Mouse (Mus musculus) embryonic stem cell, embryonic (primary cell): ENCODE results near the gene Pxn.

ENCODE experiments used
- CTCF ChIA-PET, 4 experiments: fragments of 300-600 bp in 2 of 4; fragments of 350-600 bp in 2 of 4; sonication (Branson Sonifier 250); formaldehyde crosslinking; loops; one replicate each; lab custom pipeline; 2022; ENCODE audit warnings: inconsistent platforms in 2 of 4; lab: Charles Lee
- POLR2A ChIA-PET, 4 experiments: fragments of 300-600 bp in 2 of 4; fragments of 350-600 bp in 2 of 4; sonication (Branson Sonifier 250); formaldehyde crosslinking; loops; one replicate each; lab custom pipeline; 2022; ENCODE audit warnings: antibody characterized with exemption in 4 of 4, inconsistent platforms in 1 of 4; lab: Charles Lee

Pxn gene

GRCm38 (mm10) chr5:115525416-115525815 lies 18.9 kb downstream of the Pxn start:
- ChIA-PET POLR2A (interaction anchor here in 3 of 4 experiments (0.5 to 9.0 kb wide), 18 partner anchors 9 to 56 kb away, joined by 3 to 52 read pairs (median 7); partner anchors contain the start of gene Pxn (in 1 of the 3)), CTCF (interaction anchor here in 2 of 4 experiments (1.3 to 2.4 kb wide), 3 partner anchors 9 to 13 kb away, joined by 3 to 11 read pairs (median 9); no protein-coding TSS in a partner anchor)

GRCm38 (mm10) chr5:115525943-115526342 lies 19.5 kb downstream of the Pxn start:
- CTCF ChIA-PET = interaction anchor here in 3 of 4 experiments (1.0 to 2.4 kb wide), 3 partner anchors 12 to 13 kb away, joined by 4 to 9 read pairs (median 4); no protein-coding TSS in a partner anchor
- POLR2A ChIA-PET = interaction anchor here in 3 of 4 experiments (0.9 to 9.0 kb wide), 12 partner anchors 9 to 34 kb away, joined by 3 to 52 read pairs (median 10); no protein-coding TSS in a partner anchor

GRCm38 (mm10) chr5:115526456-115527202 lies 20.2 kb downstream of the Pxn start:
- CTCF ChIA-PET = interaction anchor here in 3 of 4 experiments (1.0 to 2.4 kb wide), 3 partner anchors 12 kb away, joined by 4 to 7 read pairs (median 4); no protein-coding TSS in a partner anchor
- POLR2A ChIA-PET = interaction anchor here in 3 of 4 experiments (0.5 to 9.0 kb wide), 12 partner anchors 8 to 36 kb away, joined by 3 to 52 read pairs (median 5); no protein-coding TSS in a partner anchor

- POLR2A ChIA-PET = interaction anchor here in 3 of 4 experiments (0.6 to 6.0 kb wide), 21 partner anchors 10 to 81 kb away, joined by 3 to 28 read pairs (median 5); no protein-coding TSS in a partner anchor
- CTCF ChIA-PET = interaction anchor here in 3 of 4 experiments (0.6 to 2.4 kb wide), 5 partner anchors 10 to 346 kb away, joined by 3 to 7 read pairs (median 4); no protein-coding TSS in a partner anchor
Measured at GRCm38 (mm10) chr5:115528128-115528527, 21.7 kb downstream of the Pxn start.

- ChIA-PET CTCF (interaction anchor here in 1 of 4 experiments (2.4 kb wide), 1 partner anchor 9 kb away, joined by 7 read pairs; no protein-coding TSS in a partner anchor), POLR2A (interaction anchor here in 3 of 4 experiments (0.6 to 3.3 kb wide), 19 partner anchors 9 to 209 kb away, joined by 3 to 13 read pairs (median 5); partner anchors contain the start of gene Rplp0 (in 1 of the 3))
Measured at GRCm38 (mm10) chr5:115529364-115529741, 22.9 kb downstream of the Pxn start.

- CTCF ChIA-PET = interaction anchor here in 1 of 4 experiments (1.0 to 1.2 kb wide), 2 partner anchors 8 to 29 kb away, joined by 3 to 4 read pairs; partner anchors contain the start of gene Rplp0
- POLR2A ChIA-PET = interaction anchor here in 3 of 4 experiments (0.6 to 3.3 kb wide), 22 partner anchors 8 to 256 kb away, joined by 3 to 13 read pairs (median 5); partner anchors contain the start of gene Rplp0 (in 1 of the 3)
Measured at GRCm38 (mm10) chr5:115529742-115530446, 23.4 kb downstream of the Pxn start.

GRCm38 (mm10) chr5:115530447-115530809 lies 24.0 kb downstream of the Pxn start:
- ChIA-PET CTCF (interaction anchor here in 2 of 4 experiments (1.0 to 1.4 kb wide), 3 partner anchors 8 to 28 kb away, joined by 3 to 13 read pairs (median 4); partner anchors contain the start of gene Rplp0 (in 1 of the 2)), POLR2A (interaction anchor here in 3 of 4 experiments (0.6 to 3.3 kb wide), 20 partner anchors 10 to 257 kb away, joined by 3 to 13 read pairs (median 6); partner anchors contain the start of gene Rplp0 (in 1 of the 3))

GRCm38 (mm10) chr5:115531671-115532270 lies 25.3 kb downstream of the Pxn start:
- CTCF ChIA-PET = interaction anchor here in 3 of 4 experiments (0.7 to 1.4 kb wide), 6 partner anchors 8 to 27 kb away, joined by 3 to 13 read pairs (median 4); no protein-coding TSS in a partner anchor
- POLR2A ChIA-PET = interaction anchor here (0.6 to 3.3 kb wide), 29 partner anchors 8 to 321 kb away, joined by 3 to 20 read pairs (median 6); partner anchors contain the start of genes Pxn (in 1 of the 4) and Rplp0 (in 1 of the 4)

GRCm38 (mm10) chr5:115534290-115534731 lies 27.8 kb downstream of the Pxn start:
- CTCF ChIA-PET = interaction anchor here in 2 of 4 experiments (0.9 to 1.1 kb wide), 2 partner anchors 9 to 25 kb away, joined by 3 to 4 read pairs; no protein-coding TSS in a partner anchor
- POLR2A ChIA-PET = interaction anchor here in 3 of 4 experiments (0.5 to 4.3 kb wide), 20 partner anchors 8 to 379 kb away, joined by 3 to 29 read pairs (median 8); partner anchors contain the start of genes Rplp0 (in 2 of the 3) and Sirt4 (in 1 of the 3)

GRCm38 (mm10) chr5:115534856-115535255 lies 28.4 kb downstream of the Pxn start:
- ChIA-PET CTCF (interaction anchor here in 2 of 4 experiments (0.7 to 1.6 kb wide), 4 partner anchors 11 to 43 kb away, joined by 3 to 8 read pairs (median 4); partner anchors contain the start of gene Rplp0 (in 1 of the 2)), POLR2A (interaction anchor here in 3 of 4 experiments (0.6 to 4.3 kb wide), 30 partner anchors 8 to 204 kb away, joined by 3 to 29 read pairs (median 5); partner anchors contain the start of genes Rplp0 (in 2 of the 3) and Sirt4 (in 1 of the 3))

- ChIA-PET POLR2A (interaction anchor here in 3 of 4 experiments (0.5 to 4.3 kb wide), 33 partner anchors 8 to 374 kb away, joined by 3 to 29 read pairs (median 5); partner anchors contain the start of genes Rplp0 (in 2 of the 3), Rab35 (in 1 of the 3) and Sirt4 (in 1 of the 3)), CTCF (interaction anchor here in 3 of 4 experiments (0.5 to 1.6 kb wide), 13 partner anchors 10 to 1415 kb away, joined by 3 to 11 read pairs (median 4); partner anchors contain the start of gene Rplp0 (in 1 of the 3))
Measured at GRCm38 (mm10) chr5:115535635-115536034, 29.2 kb downstream of the Pxn start.

- ChIA-PET POLR2A (interaction anchor here (0.5 to 2.5 kb wide), 57 partner anchors 9 to 469 kb away, joined by 3 to 72 read pairs (median 6); partner anchors contain the start of genes Sirt4 (in 2 of the 4), Pxn (in 1 of the 4) and Rplp0 (in 1 of the 4)), CTCF (interaction anchor here (0.5 to 2.2 kb wide), 65 partner anchors 8 to 1064 kb away, joined by 3 to 31 read pairs (median 4); partner anchors contain the start of genes Pxn (in 2 of the 4), Acads (in 1 of the 4), Rplp0 (in 1 of the 4) and Sirt4 (in 1 of the 4))
Measured at GRCm38 (mm10) chr5:115538017-115538692, 31.7 kb downstream of the Pxn start.

GRCm38 (mm10) chr5:115538693-115539043 lies 32.2 kb downstream of the Pxn start:
- CTCF ChIA-PET = interaction anchor here (0.6 to 2.2 kb wide), 63 partner anchors 8 to 1064 kb away, joined by 3 to 31 read pairs (median 4); partner anchors contain the start of genes Pxn (in 2 of the 4), Acads (in 1 of the 4), Rplp0 (in 1 of the 4) and Sirt4 (in 1 of the 4)
- POLR2A ChIA-PET = interaction anchor here (0.6 to 2.5 kb wide), 58 partner anchors 8 to 745 kb away, joined by 3 to 72 read pairs (median 6); partner anchors contain the start of genes Sirt4 (in 2 of the 4), Pxn (in 1 of the 4) and Rplp0 (in 1 of the 4)

GRCm38 (mm10) chr5:115542635-115543384 lies 36.3 kb downstream of the Pxn start:
- POLR2A ChIA-PET = interaction anchor here (0.5 to 21.3 kb wide), 47 partner anchors 7 to 188 kb away, joined by 3 to 239 read pairs (median 4); partner anchors contain the start of genes Rplp0 (in 3 of the 4), Gcn1l1 (in 2 of the 4) and Sirt4 (in 2 of the 4)

More at GRCm38 (mm10) chr5:115542635-115543384, 36.3 kb downstream of the Pxn start:
- CTCF ChIA-PET = interaction anchor here in 3 of 4 experiments (0.5 to 5.2 kb wide), 10 partner anchors 11 to 1399 kb away, joined by 3 to 29 read pairs (median 4); partner anchors contain the start of gene Rplp0 (in 1 of the 3)
